Mouse (Mus musculus): Measurements from ENCODE around the gene Zfp784. TPM values are rescaled to one million over a fixed set of nuclear protein-coding genes. Genes with fewer than 3 reads are reported as not detected.
A peak's percentile ranks its signal among the peaks of the same experiment; 100 is the strongest.
"Not testable (repeated sequence)": the region's sequence is repeated elsewhere in the genome, so short reads cannot be mapped to it uniquely, and the experiment has no call there.

Gene Zfp784
- polyA plus RNA-seq, 1 experiment from 2014 or later = 5.4 TPM

DNA sequence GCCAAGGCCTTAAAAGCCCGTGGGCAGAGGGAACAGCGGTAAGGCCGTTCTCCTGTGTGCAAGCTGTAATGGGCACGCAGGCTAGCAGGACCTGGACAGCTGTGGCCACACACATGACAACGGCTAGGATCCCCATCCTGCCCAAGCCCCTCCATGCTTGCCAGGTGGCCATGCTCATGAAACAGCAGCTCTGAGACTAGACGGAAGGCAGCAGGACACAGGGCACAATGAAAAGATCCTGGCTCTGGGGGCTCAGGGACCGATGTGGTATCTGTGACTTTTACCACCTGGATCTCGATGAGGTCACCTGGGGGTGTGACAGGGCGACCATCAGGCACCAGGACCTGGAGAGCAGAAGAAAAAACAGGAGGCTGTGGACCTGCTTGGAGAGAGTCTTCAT, 2.1 kb downstream of the Zfp784 start:
- peaks cover 5% of the 10 kb centered on the region; the same call in 1 of the 2 replicates for H3K9me3 ChIP-seq
- H3K4me3 ChIP-seq (replicated peaks) = no peak overlapping the region
- no peak overlapping the region for H3K9ac ChIP-seq
- WGBS = 93% methylated on average over 9 of the region's 9 CpGs
- no peak overlapping the region for H3K4me2 ChIP-seq
- H3K27me3 ChIP-seq (replicated peaks) = no peaks in the 10 kb centered on the region
- no peak overlapping the region for H3K27ac ChIP-seq
- no peaks in the 10 kb centered on the region for H3K4me1 ChIP-seq
- no peak for ATAC-seq (ENCODE audit: insufficient read depth, low FRiP score, low read depth)
- H3K36me3 ChIP-seq = peaks cover 51% of the 10 kb centered on the region

DNA sequence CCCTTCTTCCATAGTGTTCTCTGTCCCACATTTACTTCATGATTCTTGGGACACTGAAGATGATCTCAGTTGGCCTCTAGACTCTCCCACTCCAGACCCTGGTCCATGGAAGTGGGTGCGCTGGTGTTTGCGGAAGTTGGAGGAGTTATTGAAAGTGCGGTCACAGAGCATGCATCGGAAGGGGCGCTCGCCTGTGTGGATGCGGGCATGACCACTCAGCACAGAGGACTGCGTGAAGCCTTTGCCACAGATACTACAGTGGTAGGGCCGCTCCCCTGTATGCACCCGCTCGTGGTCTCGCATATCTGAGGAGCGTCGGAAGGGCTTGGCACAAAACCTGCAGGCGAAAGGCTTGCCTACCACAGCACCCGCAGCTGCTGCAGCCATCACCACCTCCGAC, 2.6 kb downstream of the Zfp784 start:
- H3K4me3 ChIP-seq (replicated peaks) = no peak overlapping the region
- 96% methylated on average over 17 of the region's 17 CpGs for WGBS
- no peak overlapping the region for H3K4me2 ChIP-seq
- H3K27ac ChIP-seq = no peak overlapping the region
- peaks cover 56% of the 10 kb centered on the region for H3K36me3 ChIP-seq
- no peak for ATAC-seq (ENCODE audit: insufficient read depth, low FRiP score, low read depth)
- no peak overlapping the region for H3K9ac ChIP-seq
- peaks cover 7% of the 10 kb centered on the region for H3K9me3 ChIP-seq
- no peaks in the 10 kb centered on the region for H3K27me3 ChIP-seq (replicated peaks)
- H3K4me1 ChIP-seq = no peaks in the 10 kb centered on the region

- H3K27me3 ChIP-seq (replicated peaks) = no peaks in the 10 kb centered on the region
- 90% methylated on average over 3 of the region's 3 CpGs for WGBS
- peaks cover 20% of the 10 kb centered on the region for H3K9me3 ChIP-seq
- H3K4me2 ChIP-seq = no peak within 1 kb of the TSS
- H3K9ac ChIP-seq = no peak within 1 kb of the TSS
- no peak within 1 kb of the TSS for H3K4me3 ChIP-seq (replicated peaks)
- H3K4me1 ChIP-seq = no peaks in the 10 kb centered on the region
- no peak within 1 kb of the TSS for H3K27ac ChIP-seq
- ATAC-seq (ENCODE audit: insufficient read depth, low FRiP score, low read depth) = no peak
- peaks cover 74% of the 10 kb centered on the region for H3K36me3 ChIP-seq
These were observed 4.4 kb downstream of the Zfp784 start, which contains the start of gene 4632433K11Rik for GRCm38 (mm10) chr7:5033818-5034217. 4632433K11Rik (plus strand) TSS chr7:5034118.

DNA sequence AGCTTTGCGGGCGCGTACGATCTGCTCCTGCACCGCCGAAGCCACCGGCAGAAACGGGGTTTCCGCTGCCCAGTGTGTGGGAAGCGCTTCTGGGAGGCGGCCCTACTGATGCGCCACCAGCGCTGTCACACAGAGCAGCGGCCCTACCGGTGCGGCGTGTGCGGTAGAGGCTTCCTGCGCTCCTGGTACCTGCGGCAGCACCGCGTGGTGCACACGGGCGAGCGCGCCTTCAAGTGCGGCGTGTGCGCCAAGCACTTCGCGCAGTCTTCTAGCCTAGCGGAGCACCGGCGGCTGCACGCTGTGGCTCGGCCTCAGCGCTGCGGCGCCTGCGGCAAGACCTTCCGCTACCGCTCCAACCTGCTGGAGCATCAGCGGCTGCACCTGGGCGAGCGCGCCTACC, 6.8 kb downstream of the Zfp784 start:
- ATAC-seq (ENCODE audit: insufficient read depth, low FRiP score, low read depth) = no peak
- Histone ChIP-seq H3K4me3 (replicated peaks) (no peak overlapping the region), H3K9ac (no peak overlapping the region), H3K27ac (no peak overlapping the region), H3K4me2 (no peak overlapping the region), H3K27me3 (replicated peaks) (no peaks in the 10 kb centered on the region), H3K36me3 (peaks cover 86% of the 10 kb centered on the region), H3K9me3 (peaks cover 20% of the 10 kb centered on the region), H3K4me1 (no peaks in the 10 kb centered on the region)
- 81% methylated on average over 46 of the region's 46 CpGs for WGBS

DNA sequence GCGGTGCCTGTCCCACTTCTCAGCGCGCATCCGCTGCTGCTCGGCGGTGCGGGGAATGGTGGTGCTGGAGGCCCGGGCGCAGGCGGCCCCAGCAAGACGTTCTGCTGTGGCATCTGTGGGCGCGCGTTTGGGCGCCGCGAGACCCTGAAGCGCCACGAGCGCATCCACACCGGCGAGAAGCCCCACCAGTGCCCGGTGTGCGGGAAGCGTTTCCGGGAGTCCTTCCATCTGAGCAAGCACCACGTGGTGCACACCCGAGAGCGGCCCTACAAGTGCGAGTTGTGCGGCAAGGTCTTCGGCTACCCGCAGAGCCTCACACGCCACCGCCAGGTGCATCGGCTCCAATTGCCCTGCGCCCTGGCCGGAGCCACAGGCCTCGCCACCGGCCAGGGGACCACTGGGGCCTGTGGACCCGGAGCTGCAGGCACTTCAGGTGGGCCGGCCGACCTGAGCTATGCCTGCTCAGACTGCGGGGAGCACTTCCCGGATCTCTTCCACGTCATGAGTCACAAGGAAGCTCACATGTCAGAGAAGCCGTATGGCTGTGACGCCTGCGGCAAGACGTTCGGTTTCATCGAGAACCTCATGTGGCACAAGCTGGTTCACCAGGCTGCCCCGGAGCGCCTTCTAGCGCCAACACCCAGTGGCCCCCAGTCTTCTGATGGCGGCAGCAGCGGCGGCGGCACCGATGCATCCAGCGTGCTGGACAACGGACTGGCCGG, 7.5 kb downstream of the Zfp784 start:
- no peak overlapping the region for H3K4me3 ChIP-seq (replicated peaks)
- no peak overlapping the region for H3K27ac ChIP-seq
- H3K9ac ChIP-seq = no peak overlapping the region
- no peak for ATAC-seq (ENCODE audit: insufficient read depth, low FRiP score, low read depth)
- H3K9me3 ChIP-seq = peaks cover 20% of the 10 kb centered on the region
- H3K36me3 ChIP-seq = peaks cover 86% of the 10 kb centered on the region
- no peaks in the 10 kb centered on the region for H3K4me1 ChIP-seq
- WGBS = 85% methylated on average over 63 of the region's 63 CpGs
- H3K4me2 ChIP-seq = no peak overlapping the region
- no peaks in the 10 kb centered on the region for H3K27me3 ChIP-seq (replicated peaks)

- Histone ChIP-seq H3K9me3 (peaks cover 20% of the 10 kb centered on the region), H3K27ac (no peak overlapping the region), H3K9ac (no peak overlapping the region), H3K27me3 (replicated peaks) (no peaks in the 10 kb centered on the region), H3K4me3 (replicated peaks) (no peak overlapping the region), H3K36me3 (peaks cover 79% of the 10 kb centered on the region), H3K4me2 (no peak overlapping the region), H3K4me1 (no peaks in the 10 kb centered on the region)
- no peak for ATAC-seq (ENCODE audit: insufficient read depth, low FRiP score, low read depth)
- 92% methylated on average over 21 of the region's 21 CpGs for WGBS
These were observed 8.3 kb downstream of the Zfp784 start for GRCm38 (mm10) chr7:5029946-5030345.

DNA sequence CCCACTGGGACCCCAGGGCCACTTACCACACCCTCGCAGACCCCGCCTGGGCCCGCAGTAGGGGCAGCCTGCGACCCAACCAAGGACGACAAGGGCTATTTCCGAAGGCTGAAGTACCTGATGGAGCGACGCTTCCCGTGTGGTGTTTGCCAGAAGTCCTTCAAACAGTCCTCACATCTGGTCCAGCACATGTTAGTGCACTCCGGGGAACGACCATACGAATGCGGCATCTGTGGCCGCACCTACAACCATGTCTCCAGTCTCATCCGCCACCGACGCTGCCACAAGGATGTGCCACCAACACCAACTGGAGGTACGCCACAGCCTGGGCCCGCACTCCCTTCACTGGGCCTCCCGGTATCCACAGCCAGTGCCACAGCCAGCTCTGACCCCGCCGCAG, 8.7 kb downstream of the Zfp784 start:
- 94% methylated on average over 22 of the region's 22 CpGs for WGBS
- no peaks in the 10 kb centered on the region for H3K4me1 ChIP-seq
- H3K36me3 ChIP-seq = peaks cover 79% of the 10 kb centered on the region
- no peak overlapping the region for H3K4me2 ChIP-seq
- peaks cover 20% of the 10 kb centered on the region for H3K9me3 ChIP-seq
- H3K4me3 ChIP-seq (replicated peaks) = no peak overlapping the region
- ATAC-seq (ENCODE audit: insufficient read depth, low FRiP score, low read depth) = no peak
- no peak overlapping the region for H3K9ac ChIP-seq
- no peaks in the 10 kb centered on the region for H3K27me3 ChIP-seq (replicated peaks)
- no peak overlapping the region for H3K27ac ChIP-seq

GRCm38 (mm10) chr7:5021197-5021596, 17.0 kb downstream of the Zfp784 start:
- peaks cover 13% of the 10 kb centered on the region; the same call in 1 of the 2 replicates for H3K4me1 ChIP-seq
- peak overlapping the region; percentile 79 for H3K4me2 ChIP-seq
- H3K36me3 ChIP-seq = peaks cover 36% of the 10 kb centered on the region
- peak overlapping the region; percentile 97 for H3K27ac ChIP-seq
- no peaks in the 10 kb centered on the region for H3K27me3 ChIP-seq (replicated peaks)
- H3K9me3 ChIP-seq = no peaks in the 10 kb centered on the region
- WGBS = 48% methylated on average over 5 of the region's 5 CpGs
- H3K4me3 ChIP-seq (replicated peaks) = peak overlapping the region; percentile 90
- H3K9ac ChIP-seq = peak overlapping the region; percentile 94
- no peak for ATAC-seq (ENCODE audit: insufficient read depth, low FRiP score, low read depth)

DNA sequence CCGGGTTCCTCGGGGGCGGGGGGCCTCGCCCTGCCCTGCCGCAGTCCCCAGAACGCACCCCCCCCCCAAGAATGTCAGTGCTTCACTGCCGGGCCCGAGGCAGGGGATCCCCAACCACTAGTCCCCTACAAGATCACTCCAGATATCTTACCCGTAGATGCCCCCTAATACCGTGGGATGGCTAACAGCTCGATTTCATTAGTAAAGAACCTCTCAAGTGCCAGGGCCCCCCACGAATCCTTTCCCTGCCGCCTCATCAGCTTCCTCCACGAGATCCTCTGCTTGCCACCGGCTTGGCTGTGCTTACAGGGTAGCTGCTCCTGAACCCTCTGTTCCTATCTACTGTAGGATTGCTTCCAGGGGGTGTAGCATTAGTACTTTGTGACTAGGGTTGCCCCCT, 17.6 kb downstream of the Zfp784 start:
- H3K4me1 ChIP-seq = peaks cover 16% of the 10 kb centered on the region; the same call in 1 of the 2 replicates
- WGBS = 0% methylated on average over 15 of the region's 15 CpGs

GRCm38 (mm10) chr7:5020000-5020681, 18.1 kb downstream of the Zfp784 start, which contains the start of the genes Zfp865 and Ccdc106:
Zfp865 (plus strand) TSS chr7:5020376.
Ccdc106 (plus strand) TSS chr7:5020553.
- peak within 1 kb of the TSS; percentile 97 for H3K27ac ChIP-seq
- WGBS = under 1% methylated on average over 48 of the region's 49 CpGs
- ATAC-seq (ENCODE audit: insufficient read depth, low FRiP score, low read depth) = peak; percentile 91
- peaks cover 16% of the 10 kb centered on the region; the same call in 1 of the 2 replicates for H3K4me1 ChIP-seq
- H3K4me3 ChIP-seq (replicated peaks) = peak within 1 kb of the TSS; percentile 90
- H3K27me3 ChIP-seq (replicated peaks) = no peaks in the 10 kb centered on the region
- peak within 1 kb of the TSS; percentile 79 for H3K4me2 ChIP-seq
- peak within 1 kb of the TSS; percentile 94 for H3K9ac ChIP-seq
- no peaks in the 10 kb centered on the region for H3K9me3 ChIP-seq
- peaks cover 34% of the 10 kb centered on the region for H3K36me3 ChIP-seq

More for the DNA sequence above, 17.6 kb downstream of the Zfp784 start:
- H3K4me3 ChIP-seq (replicated peaks) = peak overlapping the region; percentile 90
- H3K4me2 ChIP-seq = peak overlapping the region; percentile 79
- H3K36me3 ChIP-seq = peaks cover 34% of the 10 kb centered on the region
- H3K27ac ChIP-seq = peak overlapping the region; percentile 97
- H3K9ac ChIP-seq = peak overlapping the region; percentile 94
- no peaks in the 10 kb centered on the region for H3K9me3 ChIP-seq
- ATAC-seq (ENCODE audit: insufficient read depth, low FRiP score, low read depth) = peak; percentile 0
- H3K27me3 ChIP-seq (replicated peaks) = no peaks in the 10 kb centered on the region

GRCm38 (mm10) chr7:5019576-5019975, 18.7 kb downstream of the Zfp784 start:
- not testable (repeated sequence) for H3K27me3 ChIP-seq (replicated peaks); ATAC-seq (ENCODE audit: insufficient read depth, low FRiP score, low read depth); H3K9me3 ChIP-seq
- 0 out of 2 replicates have a peak overlapping the region, but pooled peaks have one; percentile 94 for H3K9ac ChIP-seq
- peaks cover 30% of the 10 kb centered on the region for H3K36me3 ChIP-seq
- peak overlapping the region; percentile 90 for H3K4me3 ChIP-seq (replicated peaks)
- H3K4me1 ChIP-seq = peaks cover 16% of the 10 kb centered on the region; the same call in 1 of the 2 replicates
- peak overlapping the region; percentile 97 for H3K27ac ChIP-seq
- 26% methylated on average over 8 of the region's 8 CpGs for WGBS
- H3K4me2 ChIP-seq = peak overlapping the region; percentile 79

DNA sequence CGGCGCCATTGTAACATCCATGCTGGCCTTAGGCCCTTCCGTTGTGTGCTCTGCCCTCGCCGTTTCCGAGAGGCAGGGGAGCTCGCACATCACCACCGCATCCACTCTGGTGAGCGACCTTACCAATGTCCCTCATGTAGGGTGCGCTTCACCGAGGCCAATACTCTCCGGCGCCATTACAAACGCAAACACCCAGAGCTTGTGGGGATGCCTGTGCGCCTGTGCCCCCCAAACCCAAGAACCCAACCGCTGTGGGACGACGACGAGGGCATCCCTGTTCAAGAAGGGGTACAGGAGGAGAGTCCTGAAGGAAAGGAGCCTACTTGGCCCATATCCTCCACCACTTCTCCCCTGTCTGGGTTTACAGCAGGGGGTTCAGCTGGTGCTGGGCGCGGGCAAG, 20.3 kb downstream of the Zfp784 start:
- no peak overlapping the region for H3K9ac ChIP-seq
- H3K27ac ChIP-seq = no peak overlapping the region
- H3K36me3 ChIP-seq = peaks cover 14% of the 10 kb centered on the region
- peaks cover 16% of the 10 kb centered on the region; the same call in 1 of the 2 replicates for H3K4me1 ChIP-seq
- no peak overlapping the region for H3K4me2 ChIP-seq
- no peaks in the 10 kb centered on the region for H3K27me3 ChIP-seq (replicated peaks)
- ATAC-seq (ENCODE audit: insufficient read depth, low FRiP score, low read depth) = no peak
- WGBS = 97% methylated on average over 21 of the region's 21 CpGs
- no peaks in the 10 kb centered on the region for H3K9me3 ChIP-seq
- H3K4me3 ChIP-seq (replicated peaks) = no peak overlapping the region
